In the genomic region with DNA sequence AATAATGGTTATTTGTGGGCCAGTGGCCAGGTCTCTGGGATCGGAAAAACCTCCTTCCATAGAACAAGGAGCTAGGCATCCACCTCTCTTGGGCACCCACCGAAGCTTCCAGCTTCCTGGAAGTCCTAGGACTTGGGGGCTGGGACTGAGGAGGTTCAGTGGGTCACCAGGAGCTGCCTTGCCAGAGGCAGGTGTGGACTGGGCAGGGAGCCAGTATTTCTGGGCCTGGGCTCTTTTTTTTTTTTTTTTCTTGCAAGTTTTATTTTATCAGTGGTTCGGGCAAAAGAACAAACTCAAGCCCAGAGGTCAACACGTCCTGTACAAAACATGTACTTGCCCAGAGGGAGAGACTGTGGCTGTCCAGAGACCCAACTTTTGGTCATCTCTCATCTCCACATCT, we compare ENCODE assay signal across 15 mouse cellular contexts. TPM values are rescaled to one million over a fixed set of nuclear protein-coding genes. Genes with fewer than 3 reads are reported as not detected.
DNase-seq lines count a peak whose midpoint lies in the region; ATAC-seq and TF ChIP-seq lines count a peak whose summit lies in the region.
"Had no signal": no experiment of that assay in that cellular context is flagged by ENCODE, and none has a peak within 500 bp of the region (broad histone marks: within the 10 kb centered on the region; RNA-seq: fewer than 3 reads in every experiment).

No protein-coding gene starts in this region.

- no peaks in the 10 kb centered on the region for H3K36me3 ChIP-seq in heart, embryonic 11.5 days (ENCODE audit: control insufficient read depth, insufficient read depth, low read length)
- peaks cover 91% of the 10 kb centered on the region for H3K36me3 ChIP-seq in E14TG2a.4 (ENCODE audit: insufficient read depth, low read length)
- H3K36me3 ChIP-seq: embryonic facial prominence, embryonic 15.5 days had no signal

- no peak for DNase-seq in heart, adult 8-10 months (ENCODE audit: low spot score)
- DNase-seq in kidney, postnatal 10 days, result peak; percentile 66
- DNase-seq in lung, postnatal 10 days, result peak; percentile 32
- no peak for DNase-seq in spleen, postnatal 14 days (ENCODE audit: low spot score in 2 of 2)
- no peak for DNase-seq in frontal cortex, postnatal 36 days (ENCODE audit: low spot score in 2 of 2)
- DNase-seq: adrenal gland, postnatal 36 days; forebrain, postnatal 0 days; heart, postnatal 4 days had no signal

- peaks cover 26% of the 10 kb centered on the region for H3K4me1 ChIP-seq in heart, embryonic 11.5 days (ENCODE audit: control insufficient read depth, insufficient read depth, low read length)
- H3K4me1 ChIP-seq in E14TG2a.4 (replicated peaks; ENCODE audit: low read depth, low read length), result peaks cover 100% of the 10 kb centered on the region

- peak overlapping the region; percentile 64; the same call in 1 of the 2 replicates for H3K27ac ChIP-seq in heart, embryonic 11.5 days (ENCODE audit: low read depth, low read length)
- H3K27ac ChIP-seq: embryonic facial prominence, embryonic 15.5 days; kidney, postnatal 0 days; left cerebral cortex, adult 2 months had no signal

- H3K4me2 ChIP-seq in heart, embryonic 11.5 days, result peak overlapping the region; percentile 66; the same call in 1 of the 2 replicates
- H3K4me2 ChIP-seq: embryonic facial prominence, embryonic 15.5 days had no signal

- H3K9me3 ChIP-seq in heart, embryonic 11.5 days (replicated peaks; ENCODE audit: control insufficient read depth, low read length), result no peaks in the 10 kb centered on the region
- no peaks in the 10 kb centered on the region for H3K9me3 ChIP-seq in E14TG2a.4 (ENCODE audit: low read length)
- H3K9me3 ChIP-seq: embryonic facial prominence, embryonic 15.5 days; megakaryocyte, embryonic 14.5 days had no signal

- H3K9ac ChIP-seq in heart, embryonic 11.5 days (ENCODE audit: low read depth, low read length), result no peak overlapping the region
- H3K9ac ChIP-seq: embryonic facial prominence, embryonic 15.5 days; forebrain, postnatal 0 days had no signal

- no peak for ATAC-seq in heart, embryonic 11.5 days (replicated peaks; ENCODE audit: insufficient number of reproducible peaks, low FRiP score, low TSS enrichment)
- no peak for ATAC-seq in inflammation-experienced regulatory T-cells, adult 6 months
- ATAC-seq: forebrain, postnatal 0 days had no signal

- TF ChIP-seq CTCF in E14TG2a.4 (conservative IDR thresholded peaks at IDR 0.05; ENCODE audit: low read length), result no peak

- H3K27me3 ChIP-seq in heart, embryonic 11.5 days (ENCODE audit: control insufficient read depth, insufficient read depth, low read length), result no peaks in the 10 kb centered on the region
- H3K27me3 ChIP-seq in E14TG2a.4 (ENCODE audit: insufficient read depth, low read length), result no peaks in the 10 kb centered on the region
- H3K27me3 ChIP-seq: embryonic facial prominence, embryonic 15.5 days had no signal

- no peak overlapping the region for H3K4me3 ChIP-seq in heart, embryonic 11.5 days (ENCODE audit: low read depth, low read length)
- H3K4me3 ChIP-seq in E14TG2a.4 (replicated peaks; ENCODE audit: low read length), result peak overlapping the region; percentile 68
- H3K4me3 ChIP-seq: embryonic facial prominence, embryonic 15.5 days; left cerebral cortex, adult 2 months; megakaryocyte, embryonic 14.5 days had no signal

- 57% methylated on average over 4 of the region's 4 CpGs for WGBS in heart, embryonic 11.5 days (ENCODE audit: insufficient replicate concordance)

RNA-seq across cellular contexts. Expression of a gene that starts 14.8 kb away (rescaled TPM):
- 22.7 and 23.0 TPM in 2 replicates for polyA plus RNA-seq in heart, embryonic 11.5 days (2014; fragmentation: Nextera tagmentation; extraction: Ambion mirVana)
- total RNA-seq in heart, adult 8-10 months (2022), result 1 to 10 TPM; 4.1 to 8.0 (median 7.2) TPM
- not detected for polyA plus RNA-seq in inflammation-experienced regulatory T-cells, adult 6 months (2017; shearing (Covaris generic))

RNA-seq across cellular contexts. Expression of a gene that starts 21.8 kb away (rescaled TPM):
- polyA plus RNA-seq in heart, embryonic 11.5 days (2014; fragmentation: Nextera tagmentation; extraction: Ambion mirVana), result 59.3 and 70.9 TPM in 2 replicates
- 1 to 10 TPM; 3.5 to 5.3 (median 4.9) TPM for total RNA-seq in heart, adult 8-10 months (2022)
- 100 to 1,000 TPM in 1 of 3 experiments, 10 to 100 TPM in 2; 51.3 to 106 (median 64.4) TPM for polyA plus RNA-seq in inflammation-experienced regulatory T-cells, adult 6 months (2017; shearing (Covaris generic))

RNA-seq across cellular contexts. Expression of a gene that starts 22.0 kb away (rescaled TPM):
- polyA plus RNA-seq in heart, embryonic 11.5 days (2014; fragmentation: Nextera tagmentation; extraction: Ambion mirVana), result 412 and 418 TPM in 2 replicates
- total RNA-seq in heart, adult 8-10 months (2022), result 100 to 1,000 TPM; 163 to 218 (median 190) TPM
- polyA plus RNA-seq in inflammation-experienced regulatory T-cells, adult 6 months (2017; shearing (Covaris generic)), result 100 to 1,000 TPM; 337 to 380 (median 368) TPM

RNA-seq across cellular contexts. Expression of a gene that starts 43.1 kb away (rescaled TPM):
- polyA plus RNA-seq in heart, embryonic 11.5 days (2014; fragmentation: Nextera tagmentation; extraction: Ambion mirVana), result 64.6 and 65.8 TPM in 2 replicates
- total RNA-seq in heart, adult 8-10 months (2022), result 10 to 100 TPM; 19.6 to 26.2 (median 23.4) TPM
- 1 to 10 TPM; 5.4 to 6.0 (median 5.7) TPM for polyA plus RNA-seq in inflammation-experienced regulatory T-cells, adult 6 months (2017; shearing (Covaris generic))

Comparison
In these comparisons a context has a peak if more than half of its experiments do, and no peak if none do; other contexts are left out.
1. DNase-seq: peak in kidney, postnatal 10 days (single experiment) and lung, postnatal 10 days (single experiment); none in heart, adult 8-10 months (single experiment), spleen, postnatal 14 days (0 of 2) and frontal cortex, postnatal 36 days (0 of 2).
2. RNA of a gene that starts 14.8 kb away (polyA plus RNA-seq): 22.7 to 23.0 TPM in heart, embryonic 11.5 days; not detected in inflammation-experienced regulatory T-cells, adult 6 months; every median in the first group is over 10 times any median in the second.